Mouse (Mus musculus) thymus, postnatal 14 days (tissue): ENCODE data around the gene Gm21708.
"Not testable (repeated sequence)": the region's sequence is repeated elsewhere in the genome, so short reads cannot be mapped to it uniquely, and the experiment has no call there.

Experiments
- DNase-seq: peaks from one replicate; pipeline ENCODE4 v3.0.0; 2021

The Gm21708 gene

GRCm38 (mm10) chrY:3410067-3410466 is at the start of gene Gm21708, which contains the start of gene Gm21704:
Gm21708 (minus strand) TSS chrY:3410167.
Gm21704 (minus strand) TSS chrY:3410167.
- not testable (repeated sequence) for DNase-seq
